Mouse (Mus musculus): ENCODE data around the gene Gas1. TPM values are rescaled to one million over a fixed set of nuclear protein-coding genes. Genes with fewer than 3 reads are reported as not detected.

The Gas1 gene
- polyA plus RNA-seq, 1 experiment from 2014 or later = 299 TPM

DNA sequence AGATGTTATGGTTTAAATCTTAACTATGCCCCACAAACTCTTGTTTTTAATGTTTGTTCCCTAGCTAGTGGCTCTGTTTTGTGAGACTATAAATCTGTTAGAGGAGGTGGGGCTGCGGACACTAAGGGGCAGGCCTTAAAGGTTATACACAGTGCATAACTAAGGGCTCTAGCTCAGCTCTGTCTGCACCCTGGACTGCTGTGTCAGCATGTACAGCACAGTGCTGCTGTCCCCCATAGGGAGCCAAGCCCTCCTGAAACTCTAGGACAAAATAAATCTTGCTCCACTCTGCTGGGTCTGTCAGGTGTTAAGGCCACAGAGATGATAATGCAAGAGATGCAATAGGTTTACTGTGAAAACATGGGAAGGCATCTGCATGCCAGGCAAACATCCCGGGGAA is 10.1 kb upstream of the Gas1 start:
- Histone ChIP-seq H3K9ac (no peak overlapping the region), H3K27me3 (no peaks in the 10 kb centered on the region), H3K4me1 (no peaks in the 10 kb centered on the region), H3K4me2 (no peak overlapping the region), H3K36me3 (no peaks in the 10 kb centered on the region), H3K4me3 (no peak overlapping the region), H3K27ac (no peak overlapping the region), H3K9me3 (no peaks in the 10 kb centered on the region)
- WGBS = 65% methylated on average over 2 of the region's 2 CpGs
- ATAC-seq (ENCODE audit: insufficient number of reproducible peaks, low FRiP score, low TSS enrichment, low read depth) = no peak

DNA sequence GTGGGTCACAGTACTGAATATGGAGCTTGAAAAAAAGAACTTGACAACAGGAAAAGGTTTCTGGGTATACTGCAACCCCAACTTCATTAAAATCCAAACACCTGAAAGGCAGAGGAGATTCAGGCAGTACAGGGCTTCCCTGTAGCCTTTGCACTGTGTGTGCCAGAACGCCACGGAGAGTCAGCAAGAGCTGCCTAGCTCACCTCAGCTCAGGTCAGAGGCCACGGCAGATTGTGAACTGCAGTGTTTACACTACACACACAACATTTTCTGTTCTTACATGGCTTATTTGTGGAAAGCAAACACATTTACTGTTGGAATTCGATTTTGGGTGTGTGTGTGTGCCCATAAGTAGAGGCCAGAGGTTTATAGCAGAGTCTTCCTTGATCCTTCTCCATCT is 5.2 kb upstream of the Gas1 start:
- Histone ChIP-seq H3K9ac (no peak overlapping the region), H3K36me3 (no peaks in the 10 kb centered on the region), H3K9me3 (no peaks in the 10 kb centered on the region), H3K4me1 (peaks cover 12% of the 10 kb centered on the region), H3K4me2 (no peak overlapping the region), H3K27me3 (no peaks in the 10 kb centered on the region), H3K27ac (no peak overlapping the region), H3K4me3 (no peak overlapping the region)
- 79% methylated on average over 4 of the region's 4 CpGs for WGBS
- ATAC-seq (ENCODE audit: insufficient number of reproducible peaks, low FRiP score, low TSS enrichment, low read depth) = no peak

GRCm38 (mm10) chr13:60179641-60180040 is 2.5 kb upstream of the Gas1 start:
- no peak overlapping the region for H3K9ac ChIP-seq
- H3K4me2 ChIP-seq = no peak overlapping the region
- 72% methylated on average over 4 of the region's 4 CpGs for WGBS
- no peak overlapping the region for H3K4me3 ChIP-seq
- no peaks in the 10 kb centered on the region for H3K36me3 ChIP-seq
- ATAC-seq (ENCODE audit: insufficient number of reproducible peaks, low FRiP score, low TSS enrichment, low read depth) = no peak
- H3K4me1 ChIP-seq = peaks cover 12% of the 10 kb centered on the region
- H3K27ac ChIP-seq = no peak overlapping the region
- no peaks in the 10 kb centered on the region for H3K9me3 ChIP-seq
- H3K27me3 ChIP-seq = no peaks in the 10 kb centered on the region

GRCm38 (mm10) chr13:60178416-60178815 is 1.3 kb upstream of the Gas1 start:
- no peaks in the 10 kb centered on the region for H3K9me3 ChIP-seq
- under 1% methylated on average over 15 of the region's 15 CpGs for WGBS
- H3K36me3 ChIP-seq = no peaks in the 10 kb centered on the region
- peak overlapping the region; percentile 5; the same call in 1 of the 2 replicates for H3K9ac ChIP-seq
- no peaks in the 10 kb centered on the region for H3K27me3 ChIP-seq
- ATAC-seq (ENCODE audit: insufficient number of reproducible peaks, low FRiP score, low TSS enrichment, low read depth) = no peak
- H3K4me1 ChIP-seq = peaks cover 12% of the 10 kb centered on the region
- peak overlapping the region; percentile 82 for H3K4me3 ChIP-seq
- H3K4me2 ChIP-seq = peak overlapping the region; percentile 47
- peak overlapping the region; percentile 100 for H3K27ac ChIP-seq

DNA sequence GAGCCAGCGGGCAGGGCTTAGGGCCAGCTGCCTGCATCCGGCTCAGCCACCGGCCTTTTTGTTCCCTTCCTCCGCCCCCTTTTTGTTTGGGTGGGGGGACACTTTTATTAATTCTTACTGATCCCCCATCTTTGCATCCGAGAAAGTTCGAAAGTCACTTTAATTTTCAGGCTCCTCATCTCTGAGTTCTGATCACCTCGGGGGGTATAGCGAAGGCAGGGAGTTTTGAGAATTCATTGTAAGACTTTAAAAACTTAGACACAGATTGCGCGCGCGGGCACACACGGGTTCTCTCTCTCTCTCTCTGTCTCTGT is 589 bp upstream of the Gas1 start:
- WGBS = 0% methylated on average over 13 of the region's 13 CpGs
- H3K27ac ChIP-seq = peak overlapping the region; percentile 100
- no peak overlapping the region; the same call in 1 of the 2 replicates for H3K9ac ChIP-seq
- H3K4me3 ChIP-seq = peak overlapping the region; percentile 82
- H3K9me3 ChIP-seq = no peaks in the 10 kb centered on the region
- peaks cover 16% of the 10 kb centered on the region for H3K4me1 ChIP-seq
- no peaks in the 10 kb centered on the region for H3K27me3 ChIP-seq
- H3K36me3 ChIP-seq = no peaks in the 10 kb centered on the region
- ATAC-seq (ENCODE audit: insufficient number of reproducible peaks, low FRiP score, low TSS enrichment, low read depth) = no peak
- peak overlapping the region; percentile 47 for H3K4me2 ChIP-seq

GRCm38 (mm10) chr13:60176776-60177105 is 424 bp downstream of the Gas1 start:
- Histone ChIP-seq H3K4me1 (peaks cover 22% of the 10 kb centered on the region), H3K4me2 (peak overlapping the region; percentile 47), H3K9me3 (no peaks in the 10 kb centered on the region), H3K9ac (peak overlapping the region; percentile 91), H3K27ac (peak overlapping the region; percentile 100), H3K36me3 (no peaks in the 10 kb centered on the region), H3K4me3 (peak overlapping the region; percentile 82), H3K27me3 (no peaks in the 10 kb centered on the region)
- 0% methylated on average over 53 of the region's 53 CpGs for WGBS
- no peak for ATAC-seq (ENCODE audit: insufficient number of reproducible peaks, low FRiP score, low TSS enrichment, low read depth)

DNA sequence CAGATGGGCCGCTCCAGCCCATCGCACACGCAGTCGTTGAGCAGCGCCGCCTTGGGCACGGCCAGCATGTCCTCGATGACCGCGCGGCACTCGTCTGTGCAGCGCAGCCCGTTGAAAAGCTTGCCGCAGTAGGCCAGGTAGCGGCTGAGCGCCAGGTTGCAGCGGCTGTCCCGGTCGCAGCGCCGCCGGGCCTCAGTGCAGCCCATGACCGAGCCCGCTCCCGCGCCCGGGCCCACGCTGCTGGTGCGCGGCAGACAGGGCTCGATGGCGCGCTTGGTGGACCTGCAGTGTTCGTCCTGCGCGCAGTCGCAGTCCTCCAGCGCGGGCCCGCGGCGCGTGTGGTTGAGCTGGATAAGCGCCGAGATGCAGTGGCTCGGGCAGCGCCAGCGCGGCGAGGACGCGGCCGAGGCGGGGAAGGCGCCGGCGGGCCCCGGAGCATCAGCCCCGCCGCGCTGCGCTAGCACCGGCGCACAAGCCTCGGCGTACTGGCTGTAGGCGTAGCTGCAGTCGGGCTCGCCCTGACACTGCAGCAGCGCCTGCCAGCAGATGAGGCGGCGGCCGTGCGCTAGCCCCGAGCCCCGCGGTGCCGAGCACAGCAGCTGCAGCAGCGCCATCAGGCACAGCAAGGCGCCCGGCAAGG is 909 bp downstream of the Gas1 start:
- Histone ChIP-seq H3K4me3 (peak overlapping the region; percentile 82), H3K27ac (peak overlapping the region; percentile 100), H3K4me2 (peak overlapping the region; percentile 47), H3K9ac (peak overlapping the region; percentile 91), H3K4me1 (peaks cover 22% of the 10 kb centered on the region), H3K36me3 (no peaks in the 10 kb centered on the region), H3K9me3 (no peaks in the 10 kb centered on the region), H3K27me3 (no peaks in the 10 kb centered on the region)
- peak; percentile 1; the same call in 1 of the 2 replicates for ATAC-seq (ENCODE audit: insufficient number of reproducible peaks, low FRiP score, low TSS enrichment, low read depth)
- under 1% methylated on average over 82 of the region's 82 CpGs for WGBS

GRCm38 (mm10) chr13:60175490-60176135 is 1.6 kb downstream of the Gas1 start:
- Histone ChIP-seq H3K9me3 (no peaks in the 10 kb centered on the region), H3K9ac (peak overlapping the region; percentile 91), H3K4me2 (peak overlapping the region; percentile 47), H3K27ac (peak overlapping the region; percentile 100), H3K4me3 (peak overlapping the region; percentile 82), H3K4me1 (peaks cover 22% of the 10 kb centered on the region), H3K36me3 (no peaks in the 10 kb centered on the region), H3K27me3 (no peaks in the 10 kb centered on the region)
- under 1% methylated on average over 55 of the region's 59 CpGs for WGBS
- ATAC-seq (ENCODE audit: insufficient number of reproducible peaks, low FRiP score, low TSS enrichment, low read depth) = no peak

GRCm38 (mm10) chr13:60174953-60175352 is 2.2 kb downstream of the Gas1 start:
- no peaks in the 10 kb centered on the region for H3K27me3 ChIP-seq
- no peaks in the 10 kb centered on the region for H3K9me3 ChIP-seq
- peak overlapping the region; percentile 100 for H3K27ac ChIP-seq
- peaks cover 22% of the 10 kb centered on the region for H3K4me1 ChIP-seq
- WGBS = 1% methylated on average over 7 of the region's 7 CpGs
- peak overlapping the region; percentile 82 for H3K4me3 ChIP-seq
- ATAC-seq (ENCODE audit: insufficient number of reproducible peaks, low FRiP score, low TSS enrichment, low read depth) = no peak
- no peaks in the 10 kb centered on the region for H3K36me3 ChIP-seq
- H3K9ac ChIP-seq = peak overlapping the region; percentile 91
- H3K4me2 ChIP-seq = peak overlapping the region; percentile 47

DNA sequence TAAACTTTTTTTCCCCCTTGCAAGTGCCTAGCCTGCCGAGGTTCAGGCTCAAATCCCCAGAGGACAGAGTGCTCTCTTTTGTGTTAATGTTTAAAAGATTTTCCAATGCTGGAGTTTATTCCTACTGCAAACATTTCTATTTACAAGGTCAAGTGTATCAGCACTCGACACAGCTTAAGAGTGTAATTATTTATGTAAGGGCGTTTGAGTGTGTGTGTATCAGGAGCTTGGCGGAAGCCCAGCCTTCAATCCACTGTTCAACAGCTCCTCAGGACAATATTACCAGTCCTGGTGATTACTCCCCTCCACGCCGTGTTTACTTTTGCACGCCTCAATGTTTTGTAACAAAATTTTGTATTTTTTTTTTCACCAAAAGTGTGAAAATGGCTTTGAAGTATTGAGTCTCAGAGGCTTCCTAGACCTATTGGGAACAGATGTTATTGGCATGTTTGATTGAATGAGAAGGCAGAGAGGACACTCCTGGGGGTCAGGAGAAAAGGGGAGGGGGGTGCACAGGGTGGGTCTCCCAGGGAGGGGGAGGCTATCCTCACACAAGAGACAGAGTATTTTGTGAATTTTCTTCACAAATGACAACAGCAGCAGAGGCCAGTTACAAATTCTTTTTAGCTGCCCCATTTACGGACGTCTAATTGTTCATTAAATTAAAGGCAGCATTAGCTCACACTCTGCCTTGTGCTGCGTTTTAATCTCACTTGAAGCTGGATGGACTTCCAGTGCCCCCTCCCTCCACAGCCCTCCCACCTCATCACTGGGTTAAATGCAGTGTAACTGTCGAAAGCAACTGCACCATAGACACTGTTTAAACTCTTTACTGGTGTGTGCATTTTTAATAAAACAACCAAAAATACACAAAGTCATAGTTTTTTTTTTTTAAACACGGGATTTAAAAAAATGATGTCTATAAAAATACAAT is 3.3 kb downstream of the Gas1 start:
- Histone ChIP-seq H3K4me3 (peak overlapping the region; percentile 82), H3K4me1 (peaks cover 14% of the 10 kb centered on the region), H3K9me3 (no peaks in the 10 kb centered on the region), H3K9ac (peak overlapping the region; percentile 44), H3K36me3 (no peaks in the 10 kb centered on the region), H3K27ac (peak overlapping the region; percentile 87), H3K4me2 (peak overlapping the region; percentile 47), H3K27me3 (no peaks in the 10 kb centered on the region)
- ATAC-seq (ENCODE audit: insufficient number of reproducible peaks, low FRiP score, low TSS enrichment, low read depth) = no peak
- 7% methylated on average over 12 of the region's 12 CpGs for WGBS

DNA sequence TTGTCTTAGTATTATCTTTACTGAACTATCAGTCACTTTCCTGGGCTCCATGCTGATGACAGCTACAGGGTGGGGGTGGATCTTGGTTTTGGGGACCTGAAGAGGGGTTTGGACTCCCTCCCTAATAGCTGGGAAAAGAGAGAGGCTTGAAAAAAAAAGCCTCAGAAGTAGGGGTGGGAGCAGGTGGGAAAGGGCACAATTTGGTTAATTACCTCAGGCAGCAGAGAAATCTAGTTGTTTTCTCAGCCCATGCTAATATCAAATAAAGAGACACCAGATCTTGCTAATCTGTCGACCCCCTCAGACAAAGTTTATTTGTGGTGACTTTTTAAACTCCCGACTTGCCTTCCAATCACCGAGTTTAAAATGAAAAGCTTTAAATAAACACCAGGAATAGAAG is 4.0 kb downstream of the Gas1 start:
- peak overlapping the region; percentile 47 for H3K4me2 ChIP-seq
- no peaks in the 10 kb centered on the region for H3K9me3 ChIP-seq
- H3K36me3 ChIP-seq = no peaks in the 10 kb centered on the region
- peak overlapping the region; percentile 44; the same call in 1 of the 2 replicates for H3K9ac ChIP-seq
- no peaks in the 10 kb centered on the region for H3K27me3 ChIP-seq
- WGBS = 2% methylated on average over 3 of the region's 3 CpGs
- H3K4me1 ChIP-seq = peaks cover 10% of the 10 kb centered on the region
- peak overlapping the region; percentile 82 for H3K4me3 ChIP-seq
- peak overlapping the region; percentile 87 for H3K27ac ChIP-seq
- no peak for ATAC-seq (ENCODE audit: insufficient number of reproducible peaks, low FRiP score, low TSS enrichment, low read depth)

All from limb, embryonic 15.5 days (tissue).